Mouse (Mus musculus): ENCODE results near the gene Fbxl12.
"Not testable (repeated sequence)": the region's sequence is repeated elsewhere in the genome, so short reads cannot be mapped to it uniquely, and the experiment has no call there.

The Fbxl12 gene

GRCm38 (mm10) chr9:20644360-20645081 lies at the start of gene Fbxl12:
Fbxl12 (minus strand) TSS chr9:20644767.
- DNase-seq: peak; percentile 79 to 82

- DNase-seq: no peak
Observed at GRCm38 (mm10) chr9:20692863-20693262, 48.3 kb upstream of the Fbxl12 start.

- DNase-seq: not testable (repeated sequence)
Observed at GRCm38 (mm10) chr9:20690449-20690848, 45.9 kb upstream of the Fbxl12 start.

GRCm38 (mm10) chr9:20689913-20690312 lies 45.3 kb upstream of the Fbxl12 start:
- DNase-seq: no peak

GRCm38 (mm10) chr9:20689403-20689802 lies 44.8 kb upstream of the Fbxl12 start:
- no peak for DNase-seq

- no peak for DNase-seq
Observed at GRCm38 (mm10) chr9:20685081-20685861, 40.7 kb upstream of the Fbxl12 start.

- no peak for DNase-seq
Observed at GRCm38 (mm10) chr9:20682389-20682722, 37.8 kb upstream of the Fbxl12 start.

- DNase-seq: no peak
Observed at GRCm38 (mm10) chr9:20681546-20682388, 37.2 kb upstream of the Fbxl12 start.

GRCm38 (mm10) chr9:20680378-20680958 lies 35.9 kb upstream of the Fbxl12 start:
- DNase-seq: no peak

GRCm38 (mm10) chr9:20677892-20678291 lies 33.3 kb upstream of the Fbxl12 start:
- DNase-seq: no peak

- DNase-seq: peak in 1 of 2 experiments; percentile 12
Observed at GRCm38 (mm10) chr9:20672047-20672446, 27.5 kb upstream of the Fbxl12 start.

- no peak for DNase-seq
Observed at GRCm38 (mm10) chr9:20668065-20668464, 23.5 kb upstream of the Fbxl12 start.

- no peak for DNase-seq
Observed at GRCm38 (mm10) chr9:20666510-20667034, 22.0 kb upstream of the Fbxl12 start.

GRCm38 (mm10) chr9:20665925-20666324 lies 21.4 kb upstream of the Fbxl12 start:
- DNase-seq: no peak

- DNase-seq: no peak
Observed at GRCm38 (mm10) chr9:20664982-20665637, 20.5 kb upstream of the Fbxl12 start.

GRCm38 (mm10) chr9:20664366-20664765 lies 19.8 kb upstream of the Fbxl12 start:
- no peak for DNase-seq

- DNase-seq: no peak
Observed at GRCm38 (mm10) chr9:20663956-20664355, 19.4 kb upstream of the Fbxl12 start.

- DNase-seq: no peak
Observed at GRCm38 (mm10) chr9:20662874-20663273, 18.3 kb upstream of the Fbxl12 start.

GRCm38 (mm10) chr9:20662325-20662724 lies 17.8 kb upstream of the Fbxl12 start:
- DNase-seq: peak in 1 of 2 experiments; percentile 46

GRCm38 (mm10) chr9:20657546-20657945 lies 13.0 kb upstream of the Fbxl12 start:
- DNase-seq: no peak

- no peak for DNase-seq
Observed at GRCm38 (mm10) chr9:20653859-20654258, 9.3 kb upstream of the Fbxl12 start.

- no peak for DNase-seq
Observed at GRCm38 (mm10) chr9:20652260-20652658, 7.7 kb upstream of the Fbxl12 start.
